Mouse (Mus musculus) ovary, postnatal 36 days (tissue): ENCODE data around the gene Cxcl17.
"Not testable (repeated sequence)": the region's sequence is repeated elsewhere in the genome, so short reads cannot be mapped to it uniquely, and the experiment has no call there.

Experiments
- DNase-seq: peaks from one replicate; pipeline ENCODE4 v3.0.0; 2022; ENCODE audit warnings: low spot score, mixed read lengths

Cxcl17 gene

GRCm38 (mm10) chr7:25412833-25413441, at the start of gene Cxcl17:
Cxcl17 (minus strand) TSS chr7:25412886.
- no peak for DNase-seq

GRCm38 (mm10) chr7:25462033-25462337, 49.3 kb upstream of the Cxcl17 start:
- not testable (repeated sequence) for DNase-seq

DNA sequence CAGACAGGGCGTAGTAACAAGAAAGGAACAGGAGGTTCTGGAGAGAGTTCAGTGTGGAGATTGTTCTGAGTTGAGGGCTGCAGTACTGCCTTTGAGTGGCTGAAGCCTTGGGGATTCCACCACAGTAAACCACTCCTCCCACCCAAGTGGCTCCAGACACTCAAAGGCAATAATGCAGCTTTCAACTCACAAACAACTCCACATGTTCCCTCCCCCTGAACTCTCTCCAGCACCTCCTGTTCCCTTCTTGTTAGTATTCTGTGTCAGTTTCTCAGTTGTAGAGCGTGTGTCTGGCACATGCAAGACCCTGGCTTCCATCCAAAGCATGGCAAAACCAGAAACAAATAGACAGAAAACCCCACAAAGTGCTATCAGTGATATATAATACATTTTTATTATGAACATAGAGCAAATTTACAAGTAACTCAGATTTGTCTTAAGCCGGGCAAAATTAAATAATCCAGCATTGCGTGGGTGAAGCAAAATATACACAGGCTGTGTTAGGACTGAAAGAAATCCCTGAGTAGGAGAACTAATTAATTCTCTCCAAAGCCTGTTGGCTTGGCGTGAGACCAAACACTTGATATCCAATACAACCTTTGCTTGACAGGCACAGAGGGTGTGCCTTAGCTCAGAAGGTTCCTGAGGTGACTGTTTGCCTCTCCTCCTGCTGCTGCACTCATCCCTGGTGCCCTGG, 48.8 kb upstream of the Cxcl17 start:
- not testable (repeated sequence) for DNase-seq

DNA sequence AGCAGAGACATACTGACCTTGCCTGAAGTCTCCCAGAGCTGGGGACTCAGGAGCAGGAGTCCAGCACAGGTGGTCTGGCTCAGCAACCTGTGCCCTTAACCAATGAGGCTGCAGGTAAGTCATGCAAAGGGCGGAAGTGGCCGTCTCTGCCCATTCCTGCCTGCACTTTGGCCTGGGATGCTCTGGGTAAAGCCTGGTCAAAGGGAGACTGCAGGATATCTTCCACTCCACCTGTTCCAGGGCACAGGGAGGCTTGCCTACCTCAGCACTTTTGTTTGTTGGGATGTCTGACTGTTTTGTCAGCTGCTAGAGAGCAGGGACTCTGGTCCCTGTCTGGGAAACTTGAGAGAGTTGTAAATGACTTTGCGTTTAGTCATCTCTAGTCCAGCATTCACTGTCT, 39.4 kb upstream of the Cxcl17 start:
- DNase-seq: no peak

GRCm38 (mm10) chr7:25449913-25450890, 37.5 kb upstream of the Cxcl17 start:
- DNase-seq: no peak

GRCm38 (mm10) chr7:25440816-25441153, 28.1 kb upstream of the Cxcl17 start:
- DNase-seq: no peak

DNA sequence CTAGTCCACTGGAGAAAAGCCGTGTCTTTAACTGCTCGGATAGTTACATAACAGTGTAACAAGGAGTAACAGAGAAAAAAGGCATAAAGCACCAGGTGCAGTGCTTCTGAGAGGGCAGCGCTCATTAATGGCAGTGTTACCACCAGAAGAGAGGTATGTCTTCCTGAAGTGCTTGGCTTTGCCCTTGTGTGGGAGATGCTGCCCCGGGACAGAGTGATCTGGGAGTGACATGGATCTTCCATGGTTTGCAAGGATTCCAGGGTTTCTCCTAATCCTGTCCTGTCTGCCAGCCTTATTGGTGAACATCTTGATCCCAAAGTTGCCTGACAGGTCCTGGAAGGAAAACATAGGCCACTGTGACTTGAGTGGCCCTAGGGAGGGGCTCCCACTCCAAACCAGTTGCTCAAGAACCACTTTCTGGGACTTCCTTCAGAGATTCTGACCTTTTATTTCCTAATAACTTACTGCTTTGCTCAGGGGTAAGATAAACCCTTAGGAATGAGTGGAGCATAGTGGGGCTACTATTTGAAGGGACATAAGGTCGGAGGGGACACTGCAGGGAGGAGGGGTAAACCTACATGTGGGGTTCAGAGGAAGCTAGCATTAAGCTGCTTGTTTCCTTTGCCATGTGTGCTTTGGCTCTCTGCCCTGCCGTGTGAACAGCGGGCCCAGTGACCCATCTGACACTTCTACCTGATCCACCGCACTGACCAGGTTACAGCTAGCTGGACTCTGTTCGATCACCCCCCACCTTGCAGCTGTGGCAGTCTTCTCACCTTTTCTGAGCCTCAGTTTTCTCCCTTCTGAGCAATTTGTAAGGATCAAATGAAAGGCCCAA, 27.5 kb upstream of the Cxcl17 start:
- no peak for DNase-seq

GRCm38 (mm10) chr7:25439124-25439822, 26.6 kb upstream of the Cxcl17 start:
- no peak for DNase-seq

- no peak for DNase-seq
Observed at GRCm38 (mm10) chr7:25436704-25437103, 24.0 kb upstream of the Cxcl17 start.

DNA sequence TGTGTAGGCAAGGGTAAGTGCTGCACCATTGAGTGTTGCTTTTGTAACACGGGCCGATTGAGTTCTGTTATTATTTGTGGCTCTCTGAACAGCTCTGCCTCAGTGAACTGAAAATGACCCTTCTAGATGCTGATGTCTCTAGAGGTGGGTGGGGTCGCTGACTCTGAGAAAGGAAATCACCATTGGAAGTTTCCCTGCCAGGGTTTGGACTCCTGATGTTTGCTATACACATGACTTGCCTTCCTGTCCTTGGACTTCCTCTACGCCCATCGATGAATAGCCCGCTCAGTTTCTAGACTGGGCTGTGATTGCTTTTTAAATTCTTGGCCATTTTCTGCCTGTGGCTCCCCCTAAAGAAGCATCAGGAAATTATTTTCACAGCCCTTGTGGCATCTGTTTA, 23.5 kb upstream of the Cxcl17 start:
- no peak for DNase-seq

GRCm38 (mm10) chr7:25435546-25435851, 22.8 kb upstream of the Cxcl17 start:
- DNase-seq: no peak

GRCm38 (mm10) chr7:25434654-25435545, 22.2 kb upstream of the Cxcl17 start:
- no peak for DNase-seq

GRCm38 (mm10) chr7:25433781-25434560, 21.3 kb upstream of the Cxcl17 start:
- DNase-seq: no peak

- no peak for DNase-seq
Observed at GRCm38 (mm10) chr7:25433007-25433541, 20.4 kb upstream of the Cxcl17 start.

GRCm38 (mm10) chr7:25432381-25432780, 19.7 kb upstream of the Cxcl17 start:
- DNase-seq: no peak

DNA sequence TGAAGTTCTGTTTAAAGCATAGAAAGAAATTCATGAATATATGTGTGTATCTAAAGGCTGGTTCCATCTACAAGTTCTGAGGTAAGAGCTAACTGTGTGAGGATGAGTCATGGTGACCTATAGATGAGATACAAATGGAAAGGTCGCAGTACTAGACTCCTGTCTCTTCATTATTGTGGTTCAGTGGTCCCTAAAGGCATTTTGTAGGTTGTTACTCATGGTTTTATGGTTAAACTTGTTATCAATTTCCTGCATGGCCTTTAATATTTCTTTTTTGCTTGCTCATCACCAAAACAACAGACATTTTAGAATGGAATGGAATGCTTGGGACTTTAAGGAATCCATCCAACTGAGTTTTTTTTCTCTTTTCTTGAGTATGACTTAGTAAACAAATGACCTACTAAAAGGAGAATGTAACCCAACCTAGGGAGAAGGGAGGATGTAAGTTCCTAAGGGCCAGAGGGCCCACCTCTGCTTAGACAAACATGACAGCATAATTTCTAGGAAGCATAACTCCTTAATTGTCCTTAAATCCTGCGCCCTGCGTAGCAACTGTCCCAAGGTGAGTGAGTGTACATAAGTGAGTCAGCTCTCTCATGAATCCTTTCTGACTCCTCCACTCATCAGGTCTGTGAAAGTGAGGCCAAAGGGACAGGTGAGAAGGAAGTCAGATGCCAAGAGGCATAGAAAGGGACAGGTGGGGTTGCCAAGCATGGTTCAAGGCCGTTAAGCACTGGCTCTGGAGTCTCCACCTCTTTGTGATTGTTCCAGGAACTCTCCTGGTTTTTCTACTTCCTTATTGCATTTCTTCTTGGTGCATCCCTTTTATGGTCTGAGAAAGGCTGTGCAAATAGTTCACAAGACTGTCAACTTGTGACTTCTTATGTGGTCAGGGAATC, 17.4 kb upstream of the Cxcl17 start:
- DNase-seq: no peak

- DNase-seq: no peak
Observed at GRCm38 (mm10) chr7:25428321-25428720, 15.6 kb upstream of the Cxcl17 start.

GRCm38 (mm10) chr7:25427144-25427543, 14.5 kb upstream of the Cxcl17 start:
- no peak for DNase-seq
